ENCODE assay signal across 8 mouse cellular contexts in genomic region chr4:149277571-149277970, GRCm38 (mm10). TPM values are rescaled to one million over a fixed set of nuclear protein-coding genes. Genes with fewer than 3 reads are reported as not detected.
DNase-seq lines count a peak whose midpoint lies in the region; ATAC-seq and TF ChIP-seq lines count a peak whose summit lies in the region.

No protein-coding gene starts in this region.

- H3K9me3 ChIP-seq in heart, embryonic 12.5 days (replicated peaks), result no peaks in the 10 kb centered on the region
- peaks cover 2% of the 10 kb centered on the region; the same call in 1 of the 2 replicates for H3K9me3 ChIP-seq in limb, embryonic 14.5 days (ENCODE audit: control insufficient read depth, low read length)
- H3K9me3 ChIP-seq in stomach, embryonic 16.5 days (replicated peaks; ENCODE audit: control insufficient read depth, low read length), result 0 out of 2 replicates have a peak, but pooled peaks cover 3% of the 10 kb centered on the region

- peak overlapping the region; percentile 36 for H3K4me2 ChIP-seq in heart, embryonic 12.5 days
- no peak overlapping the region; the same call in 1 of the 2 replicates for H3K4me2 ChIP-seq in limb, embryonic 14.5 days (replicated peaks; ENCODE audit: low read depth, low read length, severe bottlenecking)
- peak overlapping the region; percentile 22; the same call in 1 of the 2 replicates for H3K4me2 ChIP-seq in stomach, embryonic 16.5 days (ENCODE audit: low read depth, low read length)

- peaks cover 38% of the 10 kb centered on the region for H3K36me3 ChIP-seq in heart, embryonic 12.5 days
- H3K36me3 ChIP-seq in limb, embryonic 14.5 days (ENCODE audit: control insufficient read depth, insufficient read depth, low read length), result peaks cover 30% of the 10 kb centered on the region
- peaks cover 17% of the 10 kb centered on the region for H3K36me3 ChIP-seq in stomach, embryonic 16.5 days (ENCODE audit: control insufficient read depth, insufficient read depth, low read length)

- H3K27me3 ChIP-seq in heart, embryonic 12.5 days (replicated peaks), result no peaks in the 10 kb centered on the region
- no peaks in the 10 kb centered on the region for H3K27me3 ChIP-seq in limb, embryonic 14.5 days (ENCODE audit: control insufficient read depth, insufficient read depth, low read length)
- no peaks in the 10 kb centered on the region for H3K27me3 ChIP-seq in stomach, embryonic 16.5 days (ENCODE audit: control insufficient read depth, insufficient read depth, low read length)

- no peak; the same call in 1 of the 2 replicates for ATAC-seq in heart, embryonic 12.5 days (ENCODE audit: insufficient number of reproducible peaks, low FRiP score)
- peak; percentile 95 for ATAC-seq in limb, embryonic 14.5 days (ENCODE audit: low FRiP score, low read depth)
- ATAC-seq in stomach, embryonic 16.5 days (ENCODE audit: insufficient read depth, low FRiP score), result peak; percentile 92
- ATAC-seq in erythroblast, adult 5-6 weeks (replicated peaks; ENCODE audit: low FRiP score, poor library complexity, severe bottlenecking), result no peak

- no peak for TF ChIP-seq POLR2A in limb, embryonic 14.5 days (IDR thresholded peaks at IDR 0.05; ENCODE audit: borderline replicate concordance, extremely low read depth, insufficient read depth, insufficient read length)

- H3K4me3 ChIP-seq in heart, embryonic 12.5 days, result no peak overlapping the region
- H3K4me3 ChIP-seq in limb, embryonic 14.5 days (replicated peaks; ENCODE audit: low read length), result no peak overlapping the region
- no peak overlapping the region for H3K4me3 ChIP-seq in stomach, embryonic 16.5 days (replicated peaks; ENCODE audit: low read length)

- WGBS in heart, embryonic 12.5 days, result 35% methylated on average over 4 of the region's 4 CpGs
- 31% methylated on average over 4 of the region's 4 CpGs for WGBS in limb, embryonic 14.5 days
- WGBS in stomach, embryonic 16.5 days, result 24% methylated on average over 4 of the region's 4 CpGs

- H3K27ac ChIP-seq in heart, embryonic 12.5 days (ENCODE audit: poor library complexity, severe bottlenecking), result peak overlapping the region; percentile 29; the same call in 1 of the 2 replicates
- H3K27ac ChIP-seq in limb, embryonic 14.5 days (replicated peaks; ENCODE audit: low read depth, low read length), result peak overlapping the region; percentile 8; the same call in 1 of the 2 replicates
- H3K27ac ChIP-seq in stomach, embryonic 16.5 days (ENCODE audit: low read length), result no peak overlapping the region

- DNase-seq in adrenal gland, postnatal 14 days, result peak; percentile 21
- DNase-seq in adrenal gland, postnatal 10 days, result no peak
- peak; percentile 75 for DNase-seq in brain, adult 2 months (ENCODE audit: low read depth, low spot score)
- peak; percentile 87 for DNase-seq in limb, embryonic 14.5 days (ENCODE audit: low spot score)
- DNase-seq in thymus, adult 18-20 months, result no peak

- peaks cover 12% of the 10 kb centered on the region for H3K4me1 ChIP-seq in heart, embryonic 12.5 days (replicated peaks)
- peaks cover 11% of the 10 kb centered on the region for H3K4me1 ChIP-seq in limb, embryonic 14.5 days (ENCODE audit: control insufficient read depth, insufficient read depth, low read length)
- H3K4me1 ChIP-seq in stomach, embryonic 16.5 days (ENCODE audit: control insufficient read depth, insufficient read depth, low read length), result peaks cover 15% of the 10 kb centered on the region

- no peak overlapping the region for H3K9ac ChIP-seq in heart, embryonic 12.5 days
- no peak overlapping the region for H3K9ac ChIP-seq in limb, embryonic 14.5 days (ENCODE audit: low read depth, low read length, severe bottlenecking)
- H3K9ac ChIP-seq in stomach, embryonic 16.5 days (ENCODE audit: low read length), result no peak overlapping the region

RNA-seq across cellular contexts. Expression of gene Kif1b, which starts 29.9 kb away (rescaled TPM):
- total RNA-seq in adrenal gland, postnatal 14 days (2021), result 132 TPM in 2 replicates
- total RNA-seq in adrenal gland, postnatal 10 days (2021), result 100 to 1,000 TPM; 105 to 154 TPM
- polyA plus RNA-seq in heart, embryonic 12.5 days (2016; fragmentation: Nextera tagmentation; extraction: Ambion mirVana), result 60.1 and 62.9 TPM in 2 replicates
- 35.0 and 41.6 TPM in 2 replicates for polyA plus RNA-seq in limb, embryonic 14.5 days (2012; rRNA removed)
- 47.6 and 50.3 TPM in 2 replicates for polyA plus RNA-seq in limb, embryonic 14.5 days (2014; fragmentation: Nextera tagmentation; extraction: Ambion mirVana)
- 27.1 and 29.5 TPM in 2 replicates for polyA plus RNA-seq in stomach, embryonic 16.5 days (2015; fragmentation: Nextera tagmentation; extraction: Ambion mirVana)
- 8.8 and 10.0 TPM in 2 replicates for total RNA-seq in erythroblast, adult 5-6 weeks (2015; ENCODE audit: low replicate concordance)
- 7.2 and 14.1 TPM in 2 replicates for total RNA-seq in erythroblast, adult 5-6 weeks (2017; ENCODE audit: low replicate concordance)

Comparison
In these comparisons a context has a peak if more than half of its experiments do, and no peak if none do; other contexts are left out.
1. DNase-seq: peak in adrenal gland, postnatal 14 days (single experiment), brain, adult 2 months (single experiment) and limb, embryonic 14.5 days (single experiment); none in adrenal gland, postnatal 10 days (single experiment) and thymus, adult 18-20 months (0 of 2).
2. ATAC-seq: peak in limb, embryonic 14.5 days (single experiment) and stomach, embryonic 16.5 days (single experiment); none in heart, embryonic 12.5 days (single experiment) and erythroblast, adult 5-6 weeks (single experiment).